Mouse (Mus musculus) kidney, adult 2 months (tissue): ENCODE measurements around the gene Ppp2r3a.

ENCODE experiments used
- CTCF ChIP-seq: fragments of 200-500 bp; conservative IDR thresholded peaks from 2 replicates; pipeline ENCODE4 v1.5.1; 2011; ENCODE audit warnings: low read depth, mild to moderate bottlenecking, control low read depth, low read length, moderate library complexity, mixed read lengths; ENCODE audit not compliant: insufficient read depth, insufficient read length
- POLR2A ChIP-seq: fragments of 200-500 bp; IDR thresholded peaks from one replicate; pipeline ENCODE4 v1.6.1; 2011; ENCODE audit warnings: low read depth, low read length, control low read depth

DNA sequence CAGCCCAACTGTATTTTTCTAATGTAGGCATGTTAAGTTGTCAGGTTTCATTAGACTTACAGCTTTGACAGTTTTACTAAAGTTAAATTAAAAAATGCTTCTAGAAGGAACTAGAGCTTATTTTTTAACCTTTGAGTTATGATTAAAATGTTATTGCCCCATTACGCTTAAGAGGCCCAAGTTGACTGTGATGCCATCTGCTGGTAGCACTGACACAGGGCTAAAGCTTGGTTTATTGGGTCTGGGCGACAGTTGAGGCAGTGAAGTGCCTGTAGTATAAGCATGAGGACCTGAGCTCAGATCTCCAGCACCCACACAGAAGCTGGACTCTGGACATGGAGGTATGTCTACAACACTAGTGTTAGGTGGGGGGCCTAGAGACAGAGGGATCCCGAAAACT lies 47.5 kb downstream of the Ppp2r3a start:
- TF ChIP-seq CTCF (peak; percentile 43), POLR2A (no peak)
